Mouse (Mus musculus) neural tube, embryonic 12.5 days (tissue): ENCODE measurements around the gene Prss54. TPM values are rescaled to one million over a fixed set of nuclear protein-coding genes. Genes with fewer than 3 reads are reported as not detected.

ENCODE experiments used
- ATAC-seq: fragments of 200-750 bp; cut with Nextera tagmentation; 2 replicates; pipeline ENCODE4 v1.8.0; 2017; ENCODE audit warnings: low read depth, mild to moderate bottlenecking, moderate TSS enrichment, moderate library complexity; ENCODE audit not compliant: low FRiP score
- H3K27ac ChIP-seq: fragments of 300-500 bp; sonication (generic); 2 replicates; pipeline ENCODE4 v1.5.1; 2016
- H3K27me3 ChIP-seq: fragments of 300-500 bp; sonication (generic); replicated peaks from 2 replicates; pipeline ENCODE4 v1.6.1; 2016; ENCODE audit warnings: mild to moderate bottlenecking
- H3K36me3 ChIP-seq: fragments of 300-500 bp; sonication (generic); 2 replicates; pipeline ENCODE4 v1.6.1; 2016; ENCODE audit warnings: mild to moderate bottlenecking
- H3K4me1 ChIP-seq: fragments of 300-500 bp; sonication (generic); 2 replicates; pipeline ENCODE4 v1.6.1; 2016
- H3K4me2 ChIP-seq: fragments of 300-500 bp; sonication (generic); replicated peaks from 2 replicates; pipeline ENCODE4 v1.6.1; 2016; ENCODE audit warnings: mild to moderate bottlenecking
- H3K4me3 ChIP-seq: fragments of 300-500 bp; sonication (generic); 2 replicates; pipeline ENCODE4 v1.5.1; 2016
- H3K9ac ChIP-seq: fragments of 300-500 bp; sonication (generic); 2 replicates; pipeline ENCODE4 v1.6.1; 2016; ENCODE audit warnings: mild to moderate bottlenecking
- H3K9me3 ChIP-seq: fragments of 300-500 bp; sonication (generic); 2 replicates; pipeline ENCODE4 v1.6.1; 2016; ENCODE audit warnings: mild to moderate bottlenecking
- WGBS: fragments of 180-500 bp; shearing (Covaris S2); methylation state at CpG from one replicate; pipeline ENCODE4 v1.1.7; 2016; 5-methylcytosine and 5-hydroxymethylcytosine counted together
- polyA plus RNA-seq: library from polyadenylated mRNA; unstranded; fragments of >200 nt; fragmentation: Nextera tagmentation; extraction: Ambion mirVana; gene quantifications from 2 replicates; pipeline ENCODE4 v1.2.1, GENCODE M21; 2016

Gene Prss54
- polyA plus RNA-seq, 1 experiment from 2014 or later, result not detected

DNA sequence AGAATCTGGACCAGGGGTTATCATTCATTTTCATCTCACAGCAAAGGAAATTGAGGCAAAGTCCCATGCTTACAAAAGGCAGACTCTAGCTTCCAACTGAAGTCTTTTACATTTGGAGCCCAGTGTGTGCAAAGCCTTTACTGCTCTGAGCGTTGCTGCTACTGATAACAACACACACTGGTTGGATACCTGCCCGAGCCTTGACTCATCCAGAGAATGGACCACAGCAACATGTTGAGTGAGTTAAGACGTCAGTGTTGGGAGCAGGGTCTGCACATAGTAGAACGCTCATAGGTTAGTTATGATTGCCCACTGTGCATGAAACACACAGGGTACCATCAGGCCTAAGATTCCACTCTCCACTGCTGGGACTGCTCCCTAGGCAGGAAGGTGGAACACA lies 52.1 kb downstream of the Prss54 start:
- no peak overlapping the region for H3K9ac ChIP-seq
- H3K4me3 ChIP-seq, result no peak overlapping the region
- 91% methylated on average over 4 of the region's 4 CpGs for WGBS
- no peaks in the 10 kb centered on the region for H3K4me1 ChIP-seq
- no peaks in the 10 kb centered on the region for H3K27me3 ChIP-seq
- no peaks in the 10 kb centered on the region for H3K36me3 ChIP-seq
- no peaks in the 10 kb centered on the region for H3K9me3 ChIP-seq
- H3K4me2 ChIP-seq, result no peak overlapping the region
- no peak overlapping the region for H3K27ac ChIP-seq
- ATAC-seq, result no peak

DNA sequence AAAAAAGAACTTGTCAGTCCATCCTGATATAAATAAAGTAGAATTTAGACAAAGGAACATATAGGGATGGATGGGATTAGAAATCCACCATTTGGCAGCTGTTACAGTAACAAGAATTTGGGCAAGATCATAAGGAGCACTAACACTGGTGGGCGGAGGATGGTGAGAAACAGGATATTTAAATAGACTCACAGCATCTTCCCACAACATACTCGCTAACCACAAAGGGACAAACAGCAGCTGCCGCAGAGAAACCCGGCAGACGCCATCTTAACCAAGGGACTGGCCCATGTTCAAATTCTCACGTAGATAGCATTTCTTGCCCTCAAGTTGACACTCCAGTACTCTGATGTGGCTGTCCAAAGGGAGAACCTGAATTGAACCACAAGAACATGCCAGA lies 59.2 kb downstream of the Prss54 start:
- Histone ChIP-seq H3K27me3 (no peaks in the 10 kb centered on the region), H3K9me3 (no peaks in the 10 kb centered on the region), H3K4me1 (no peaks in the 10 kb centered on the region), H3K4me2 (no peak overlapping the region), H3K27ac (no peak overlapping the region), H3K36me3 (no peaks in the 10 kb centered on the region), H3K4me3 (no peak overlapping the region), H3K9ac (no peak overlapping the region)
- 92% methylated on average over 6 of the region's 6 CpGs for WGBS
- no peak for ATAC-seq

DNA sequence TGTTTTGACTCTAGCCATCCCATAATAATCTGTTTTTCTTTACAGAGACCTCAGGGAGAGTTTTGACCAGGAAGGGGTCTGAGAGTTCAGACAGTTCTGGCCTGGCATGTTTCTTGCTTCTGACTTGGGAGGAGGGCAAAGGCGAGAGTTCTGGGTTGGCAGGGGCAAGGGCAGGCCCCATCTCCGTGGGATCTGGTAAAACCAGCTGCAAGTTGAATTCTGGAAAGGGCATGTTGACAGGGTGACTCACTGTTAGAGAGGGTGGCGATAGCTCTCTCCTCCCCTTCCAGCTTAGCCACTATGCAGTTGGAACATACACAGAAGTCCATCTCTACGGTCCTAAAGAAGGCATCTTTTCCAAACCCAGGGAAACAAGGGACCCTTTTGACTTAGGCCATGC lies 62.9 kb downstream of the Prss54 start:
- Histone ChIP-seq H3K4me2 (no peak overlapping the region), H3K9ac (no peak overlapping the region), H3K9me3 (no peaks in the 10 kb centered on the region), H3K27ac (no peak overlapping the region), H3K4me1 (no peaks in the 10 kb centered on the region), H3K4me3 (no peak overlapping the region), H3K36me3 (no peaks in the 10 kb centered on the region), H3K27me3 (no peaks in the 10 kb centered on the region)
- no peak for ATAC-seq
- 78% methylated on average over 4 of the region's 4 CpGs for WGBS

DNA sequence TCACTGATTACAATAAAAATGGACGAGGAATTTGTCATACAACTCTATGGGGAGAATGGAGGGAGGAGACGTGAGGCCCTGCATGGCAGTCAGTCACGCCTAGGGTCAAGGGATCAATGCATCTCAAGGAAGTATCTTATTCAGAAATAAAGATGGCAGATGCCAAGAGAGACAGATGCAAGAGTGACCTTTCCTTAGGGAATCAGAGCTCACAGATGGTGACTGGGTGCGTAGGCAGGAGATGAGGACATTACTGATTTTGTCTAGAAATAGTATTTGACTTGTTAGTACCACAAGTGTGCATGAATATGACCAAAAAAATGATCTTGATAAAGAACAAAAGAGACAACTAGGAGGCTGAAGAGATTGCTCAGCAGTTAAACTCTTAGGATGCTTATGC lies 63.9 kb downstream of the Prss54 start:
- Histone ChIP-seq H3K9me3 (no peaks in the 10 kb centered on the region), H3K36me3 (no peaks in the 10 kb centered on the region), H3K27ac (no peak overlapping the region), H3K4me2 (no peak overlapping the region), H3K4me3 (no peak overlapping the region), H3K27me3 (no peaks in the 10 kb centered on the region), H3K4me1 (no peaks in the 10 kb centered on the region), H3K9ac (no peak overlapping the region)
- ATAC-seq, result no peak
- WGBS, result 57% methylated on average over 4 of the region's 4 CpGs

Other genes with a start within 250 kb of the Prss54 start
- gene Zfp319, start 244.4 kb downstream of the Prss54 start, polyA plus RNA-seq, result 19.8 and 20.5 TPM in 2 replicates
- gene Usb1, start 244.1 kb downstream of the Prss54 start, polyA plus RNA-seq, result 36.4 and 39.2 TPM in 2 replicates
- 36.4 and 41.3 TPM in 2 replicates for gene Mmp15, start 224.1 kb downstream of the Prss54 start, polyA plus RNA-seq
- gene Cfap20, start 141.5 kb downstream of the Prss54 start, polyA plus RNA-seq, result 124 and 127 TPM in 2 replicates
- 9.1 and 12.6 TPM in 2 replicates for gene Csnk2a2, start 86.3 kb downstream of the Prss54 start, polyA plus RNA-seq
- 0.20 TPM in 1 of 2 replicates, not detected in the other for gene Ccdc113, start 42.3 kb downstream of the Prss54 start, polyA plus RNA-seq
- gene Gins3, start 57.1 kb upstream of the Prss54 start, polyA plus RNA-seq, result 16.1 and 17.2 TPM in 2 replicates
- gene Ndrg4, start 100.6 kb upstream of the Prss54 start, polyA plus RNA-seq, result 130 and 145 TPM in 2 replicates
- 16.6 and 23.0 TPM in 2 replicates for gene Setd6, start 139.5 kb upstream of the Prss54 start, polyA plus RNA-seq
- 67.5 and 73.7 TPM in 2 replicates for gene Cnot1, start 231.1 kb upstream of the Prss54 start, polyA plus RNA-seq
- 355 and 356 TPM in 2 replicates for gene Sap18b, start 249.0 kb upstream of the Prss54 start, polyA plus RNA-seq